Mouse (Mus musculus) gastrocnemius, adult 18-20 months (tissue): Measurements from ENCODE around the gene Igfbp5. TPM values are rescaled to one million over a fixed set of nuclear protein-coding genes. Genes with fewer than 3 reads are reported as not detected.

Source experiments
- DNase-seq: peaks from one replicate; pipeline ENCODE4 v3.0.0; 2021; ENCODE audit warnings: low spot score
- total RNA-seq, 2 experiments: library from RNA; stranded (reverse); gene quantifications; 2 replicates each; pipeline ENCODE4 v1.2.3; 2021

The Igfbp5 gene
- total RNA-seq, 2 experiments from 2014 or later = 189 to 235 TPM

- DNase-seq = no peak
These were observed 26.8 kb downstream of the Igfbp5 start for GRCm38 (mm10) chr1:72847849-72848380.

- DNase-seq = no peak
These were observed 30.0 kb downstream of the Igfbp5 start for GRCm38 (mm10) chr1:72844675-72845074.

GRCm38 (mm10) chr1:72842666-72843459 is 31.8 kb downstream of the Igfbp5 start:
- no peak for DNase-seq

GRCm38 (mm10) chr1:72839791-72840190 is 34.9 kb downstream of the Igfbp5 start:
- no peak for DNase-seq

GRCm38 (mm10) chr1:72839356-72839755 is 35.3 kb downstream of the Igfbp5 start:
- DNase-seq = no peak

GRCm38 (mm10) chr1:72833563-72833962 is 41.1 kb downstream of the Igfbp5 start:
- DNase-seq = no peak

GRCm38 (mm10) chr1:72832715-72833153 is 42.0 kb downstream of the Igfbp5 start:
- DNase-seq = no peak

GRCm38 (mm10) chr1:72830485-72830884 is 44.2 kb downstream of the Igfbp5 start:
- DNase-seq = no peak

GRCm38 (mm10) chr1:72828843-72829242 is 45.8 kb downstream of the Igfbp5 start:
- no peak for DNase-seq

- DNase-seq = no peak
These were observed 47.0 kb downstream of the Igfbp5 start for GRCm38 (mm10) chr1:72827411-72828315.

- no peak for DNase-seq
These were observed 47.8 kb downstream of the Igfbp5 start for GRCm38 (mm10) chr1:72826931-72827330.

GRCm38 (mm10) chr1:72826446-72826845 is 48.2 kb downstream of the Igfbp5 start:
- DNase-seq = no peak

- no peak for DNase-seq
These were observed 48.8 kb downstream of the Igfbp5 start for GRCm38 (mm10) chr1:72825921-72826320.

- no peak for DNase-seq
These were observed 49.4 kb downstream of the Igfbp5 start for GRCm38 (mm10) chr1:72825286-72825685.

GRCm38 (mm10) chr1:72824707-72825101 is 50.0 kb downstream of the Igfbp5 start:
- no peak for DNase-seq

- no peak for DNase-seq
These were observed 50.7 kb downstream of the Igfbp5 start, which contains the start of gene Igfbp2 for GRCm38 (mm10) chr1:72823751-72824706. Igfbp2 (plus strand) TSS chr1:72824503.

GRCm38 (mm10) chr1:72822893-72823292 is 51.8 kb downstream of the Igfbp5 start:
- no peak for DNase-seq

- DNase-seq = no peak
These were observed 54.7 kb downstream of the Igfbp5 start for GRCm38 (mm10) chr1:72819995-72820394.

- no peak for DNase-seq
These were observed 59.1 kb downstream of the Igfbp5 start for GRCm38 (mm10) chr1:72815616-72816015.

GRCm38 (mm10) chr1:72815184-72815583 is 59.5 kb downstream of the Igfbp5 start:
- DNase-seq = no peak
